Mouse (Mus musculus): ENCODE results near the gene C1rb.

- TF ChIP-seq CHD2 (IDR thresholded peaks at IDR 0.05; ENCODE audit: low read length): no peak
- TF ChIP-seq POLR2A (IDR thresholded peaks at IDR 0.05; ENCODE audit: low read depth, low read length): no peak
- no peak for TF ChIP-seq ZMIZ1 (IDR thresholded peaks at IDR 0.05; ENCODE audit: low read depth, low read length)
- TF ChIP-seq CTCF (conservative IDR thresholded peaks at IDR 0.05 in 1 of 2, IDR thresholded peaks at IDR 0.05 in 1 of 2; ENCODE audit: low read depth in 2 of 2, low read length in 2 of 2): no peak
- no peak for TF ChIP-seq KAT2A (IDR thresholded peaks at IDR 0.05; ENCODE audit: insufficient replicate concordance, low read length)
- TF ChIP-seq ZKSCAN1 (IDR thresholded peaks at IDR 0.05; ENCODE audit: borderline replicate concordance, low read depth, low read length): no peak
- no peak for TF ChIP-seq TCF12 (IDR thresholded peaks at IDR 0.05; ENCODE audit: low read depth, low read length)
These were observed 21.0 kb upstream of the C1rb start for GRCm38 (mm10) chr6:124549023-124549550.
